Mouse (Mus musculus) B cell, adult 67 days (primary cell): ENCODE measurements around the gene Plcg2. TPM values are rescaled to one million over a fixed set of nuclear protein-coding genes. Genes with fewer than 3 reads are reported as not detected.

Experiments
- total RNA-seq, 2 experiments: library from RNA; stranded (reverse); gene quantifications; 4 replicates each; pipeline ENCODE4 v1.2.4; 2023

Plcg2 gene
- total RNA-seq, result 100 to 1,000 TPM; 291 to 303 TPM

GRCm38 (mm10) chr8:117498179-117498914 lies at the start of gene Plcg2:
Gene Plcg2 (plus strand): TSS chr8:117498291.

GRCm38 (mm10) chr8:117673430-117673830 lies 175.3 kb downstream of the Plcg2 start, which contains the start of gene Sdr42e1:
Gene Sdr42e1 (minus strand): TSS chr8:117673689.

Other genes starting within 250 kb of the Plcg2 start
- 100 to 1,000 TPM; 113 to 116 TPM for gene Cmip, start 241.2 kb upstream of the Plcg2 start, total RNA-seq
- 1 to 10 TPM; 1.4 to 2.1 TPM for gene Sdr42e1, start 175.4 kb downstream of the Plcg2 start, total RNA-seq
- not detected for gene Hsd17b2, start 203.6 kb downstream of the Plcg2 start, total RNA-seq